Mouse (Mus musculus) C2C12 (cell line): ENCODE measurements around the gene Spata16. TPM values are rescaled to one million over a fixed set of nuclear protein-coding genes. Genes with fewer than 3 reads are reported as not detected.

Experiments used
- H3K27me3 ChIP-seq: one replicate; pipeline ENCODE4 v1.6.1; 2011; ENCODE audit not compliant: control insufficient read depth, insufficient read depth, insufficient read length
- H3K36me3 ChIP-seq: one replicate; pipeline ENCODE4 v1.6.1; 2011; ENCODE audit not compliant: control insufficient read depth, insufficient read depth
- H3K4me3 ChIP-seq: one replicate; pipeline ENCODE4 v1.5.1; 2011; ENCODE audit warnings: mild to moderate bottlenecking, control low read depth; ENCODE audit not compliant: poor library complexity, insufficient read depth, severe bottlenecking
- H3K79me2 ChIP-seq: one replicate; pipeline ENCODE4 v1.6.1; 2011; ENCODE audit not compliant: control insufficient read depth, insufficient read depth
- H3K79me3 ChIP-seq: one replicate; pipeline ENCODE4 v1.6.1; 2011; ENCODE audit warnings: low read depth, control low read depth
- H3ac ChIP-seq: one replicate; pipeline ENCODE3; 2011; ENCODE audit warnings: low read depth; ENCODE audit not compliant: control insufficient read depth, insufficient read length
- CEBPB ChIP-seq: IDR thresholded peaks from one replicate; pipeline ENCODE4 v1.6.1; 2011; ENCODE audit warnings: low read depth, mild to moderate bottlenecking, control low read depth, moderate library complexity
- CTCF ChIP-seq: IDR thresholded peaks from one replicate; pipeline ENCODE4 v1.5.1; 2011; ENCODE audit not compliant: control insufficient read depth, insufficient read depth, insufficient read length
- FOSL1 ChIP-seq: IDR thresholded peaks from one replicate; pipeline ENCODE4 v1.8.0; 2011; ENCODE audit warnings: mild to moderate bottlenecking, low read length; ENCODE audit not compliant: poor library complexity, insufficient read depth, severe bottlenecking
- MAX ChIP-seq: IDR thresholded peaks from one replicate; pipeline ENCODE4 v1.6.1; 2011; ENCODE audit warnings: mild to moderate bottlenecking, control low read depth
- MYOD1 ChIP-seq: IDR thresholded peaks from one replicate; pipeline ENCODE4 v1.6.1; 2011; ENCODE audit warnings: low read depth; ENCODE audit not compliant: control insufficient read depth, insufficient read length
- MYOG ChIP-seq: IDR thresholded peaks from one replicate; pipeline ENCODE4 v1.6.1; 2011; ENCODE audit not compliant: control insufficient read depth, insufficient read length; ENCODE audit errors: extremely low read depth
- USF1 ChIP-seq: IDR thresholded peaks from one replicate; pipeline ENCODE4 v1.6.1; 2011; ENCODE audit warnings: low read depth, mild to moderate bottlenecking, control low read depth, moderate library complexity
- polyA plus RNA-seq: library from polyadenylated mRNA; unstranded; fragments of >200 nt; fragmentation: generic; extraction: Trizol; gene quantifications from one replicate; pipeline ENCODE4 v1.2.1, GENCODE M21; 2012; ENCODE audit warnings: missing spikeins

Spata16 gene
- polyA plus RNA-seq, 1 experiment = not detected

GRCm38 (mm10) chr3:26981979-26982623 is 344.7 kb downstream of the Spata16 start:
- Histone ChIP-seq H3K27me3 (no peaks in the 10 kb centered on the region), H3ac (no peak overlapping the region), H3K79me3 (no peaks in the 10 kb centered on the region), H3K79me2 (no peaks in the 10 kb centered on the region), H3K4me3 (no peak overlapping the region), H3K36me3 (no peaks in the 10 kb centered on the region)
- TF ChIP-seq FOSL1 (no peak), USF1 (no peak), MAX (no peak), CTCF (no peak), MYOD1 (no peak), CEBPB (no peak), MYOG (no peak)

- Histone ChIP-seq H3ac (no peak overlapping the region), H3K36me3 (no peaks in the 10 kb centered on the region), H3K4me3 (no peak overlapping the region), H3K79me2 (no peaks in the 10 kb centered on the region), H3K27me3 (no peaks in the 10 kb centered on the region), H3K79me3 (no peaks in the 10 kb centered on the region)
- TF ChIP-seq MYOG (no peak), MAX (no peak), CTCF (no peak), FOSL1 (no peak), USF1 (no peak), CEBPB (no peak), MYOD1 (no peak)
These were observed 346.3 kb downstream of the Spata16 start for GRCm38 (mm10) chr3:26983749-26984148.

- TF ChIP-seq MYOD1 = no peak
- no peak for TF ChIP-seq USF1
- no peak for TF ChIP-seq MYOG
- TF ChIP-seq MAX = no peak
- Histone ChIP-seq H3K36me3 (no peaks in the 10 kb centered on the region), H3K27me3 (no peaks in the 10 kb centered on the region), H3K79me2 (no peaks in the 10 kb centered on the region), H3K79me3 (no peaks in the 10 kb centered on the region), H3ac (no peak overlapping the region), H3K4me3 (no peak overlapping the region)
These were observed 369.4 kb downstream of the Spata16 start for GRCm38 (mm10) chr3:27006844-27007243.

- Histone ChIP-seq H3ac (no peak overlapping the region), H3K36me3 (no peaks in the 10 kb centered on the region), H3K79me2 (no peaks in the 10 kb centered on the region), H3K27me3 (no peaks in the 10 kb centered on the region), H3K4me3 (no peak overlapping the region), H3K79me3 (no peaks in the 10 kb centered on the region)
- TF ChIP-seq CEBPB = no peak
- TF ChIP-seq MYOG = no peak
- no peak for TF ChIP-seq MAX
- no peak for TF ChIP-seq FOSL1
- TF ChIP-seq CTCF = no peak
- TF ChIP-seq MYOD1 = no peak
- TF ChIP-seq USF1 = no peak
These were observed 390.5 kb downstream of the Spata16 start for GRCm38 (mm10) chr3:27027957-27028356.

GRCm38 (mm10) chr3:27028526-27028925 is 391.1 kb downstream of the Spata16 start:
- TF ChIP-seq FOSL1 (no peak), USF1 (no peak), MYOG (no peak), CTCF (no peak), MAX (no peak), MYOD1 (no peak), CEBPB (no peak)
- no peaks in the 10 kb centered on the region for H3K36me3 ChIP-seq
- no peak overlapping the region for H3ac ChIP-seq
- H3K27me3 ChIP-seq = no peaks in the 10 kb centered on the region
- no peak overlapping the region for H3K4me3 ChIP-seq
- no peaks in the 10 kb centered on the region for H3K79me2 ChIP-seq
- no peaks in the 10 kb centered on the region for H3K79me3 ChIP-seq

GRCm38 (mm10) chr3:27030067-27030857 is 392.8 kb downstream of the Spata16 start:
- Histone ChIP-seq H3K36me3 (no peaks in the 10 kb centered on the region), H3K4me3 (no peak overlapping the region), H3K79me3 (no peaks in the 10 kb centered on the region), H3K79me2 (no peaks in the 10 kb centered on the region), H3ac (no peak overlapping the region), H3K27me3 (no peaks in the 10 kb centered on the region)
- TF ChIP-seq FOSL1 (no peak), MAX (no peak), CTCF (no peak), MYOD1 (no peak), CEBPB (no peak), USF1 (no peak), MYOG (no peak)
